Mouse (Mus musculus) frontal cortex, adult 2 months (tissue): ENCODE results near the gene 4931428F04Rik. TPM values are rescaled to one million over a fixed set of nuclear protein-coding genes. Genes with fewer than 3 reads are reported as not detected.

Experiments
- DNase-seq, 2 experiments: peaks; one replicate each; pipeline ENCODE4 v3.0.0; 2022; ENCODE audit warnings: low spot score in 1 of 2; ENCODE audit errors: extremely low spot score in 1 of 2
- polyA plus RNA-seq: library from polyadenylated mRNA; depleted of rRNA; stranded (reverse); fragments of >200 nt; gene quantifications from 2 replicates; pipeline ENCODE4 v1.2.3, GENCODE M21; 2012

4931428F04Rik gene
- polyA plus RNA-seq, 1 experiment, result 33.3 TPM

GRCm38 (mm10) chr8:105288958-105289732 lies 519 bp downstream of the 4931428F04Rik start:
- DNase-seq, result peak; percentile 90 to 95

DNA sequence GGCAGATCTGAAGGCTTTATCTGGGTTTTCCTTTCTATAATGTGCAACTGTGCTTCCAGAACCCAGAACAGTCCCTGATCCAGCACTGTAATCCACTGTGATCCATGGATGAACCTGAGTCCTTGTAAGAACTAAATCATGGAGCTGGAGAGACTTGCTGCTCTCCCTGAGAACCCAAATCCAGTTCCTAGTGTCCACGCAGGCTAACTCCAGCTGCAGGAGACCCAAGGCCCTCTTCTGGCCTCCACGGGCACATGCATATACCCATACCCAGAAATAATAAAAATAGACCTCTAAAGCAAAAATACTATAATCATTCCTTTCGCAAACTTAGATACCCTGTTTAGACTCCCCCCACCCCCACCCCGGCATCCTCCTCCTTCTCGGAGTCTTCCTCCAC lies 1.4 kb downstream of the 4931428F04Rik start:
- DNase-seq, result no peak

DNA sequence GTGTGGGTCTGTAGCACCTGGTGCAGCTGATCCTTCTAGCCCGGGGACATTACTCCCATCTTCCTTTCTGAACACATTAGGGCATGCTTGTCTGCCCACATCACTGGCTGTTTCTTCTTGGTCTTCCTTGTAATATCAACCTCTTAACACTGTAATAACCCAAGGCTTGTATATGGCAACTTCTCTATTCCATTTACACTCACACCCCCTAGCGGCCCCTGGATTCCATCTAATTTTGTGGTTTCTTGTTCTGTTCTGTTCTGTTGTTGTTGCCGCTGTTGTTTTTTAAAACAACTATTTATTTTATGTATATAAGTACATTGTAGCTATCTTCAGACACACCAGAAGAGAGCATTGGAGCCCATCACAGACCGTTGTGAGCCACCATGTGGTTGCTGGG lies 2.8 kb downstream of the 4931428F04Rik start:
- no peak for DNase-seq

DNA sequence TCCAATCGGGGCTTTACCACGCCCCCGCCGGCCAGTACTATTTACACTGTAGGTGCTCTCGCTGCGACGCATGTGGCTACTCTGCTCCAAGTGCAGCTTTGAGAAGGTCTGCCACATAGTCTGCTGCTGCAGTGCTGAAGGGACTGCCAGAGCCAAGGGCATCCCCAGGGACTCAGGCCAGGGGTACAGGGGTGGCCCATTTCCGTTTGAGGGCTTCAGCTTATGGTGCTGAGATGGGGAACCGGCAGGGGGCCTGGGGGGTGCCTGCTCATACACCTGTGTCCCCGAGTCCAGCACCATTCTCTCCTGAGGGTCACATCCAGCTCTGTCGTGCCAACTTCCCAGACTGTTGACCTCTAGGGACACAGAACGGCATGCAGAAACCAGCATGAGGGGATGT lies 4.2 kb downstream of the 4931428F04Rik start:
- no peak for DNase-seq

- no peak for DNase-seq
Measured at GRCm38 (mm10) chr8:105283074-105283473, 6.6 kb downstream of the 4931428F04Rik start.

GRCm38 (mm10) chr8:105282239-105282638 lies 7.4 kb downstream of the 4931428F04Rik start:
- DNase-seq, result no peak

DNA sequence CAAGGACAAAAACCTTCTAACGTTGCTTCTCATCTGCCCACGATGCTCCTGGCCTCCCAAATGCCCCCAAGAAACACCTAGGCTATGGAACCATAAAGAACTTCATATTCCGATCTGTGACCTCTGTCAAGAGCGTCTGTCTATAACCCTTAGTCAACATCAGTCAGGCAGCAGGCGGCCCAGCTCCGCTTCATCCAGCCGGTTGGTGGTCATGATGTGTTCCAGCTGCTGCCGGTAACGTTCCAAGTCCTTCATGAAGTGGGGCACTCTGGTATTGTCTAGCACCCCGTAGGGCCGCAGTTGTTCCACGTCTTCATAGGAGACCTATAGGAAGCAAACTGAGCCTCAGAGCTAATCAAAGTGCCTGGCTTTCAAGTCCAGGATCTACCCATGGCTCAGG lies 7.8 kb downstream of the 4931428F04Rik start:
- no peak for DNase-seq

GRCm38 (mm10) chr8:105280567-105280966 lies 9.1 kb downstream of the 4931428F04Rik start:
- no peak for DNase-seq

DNA sequence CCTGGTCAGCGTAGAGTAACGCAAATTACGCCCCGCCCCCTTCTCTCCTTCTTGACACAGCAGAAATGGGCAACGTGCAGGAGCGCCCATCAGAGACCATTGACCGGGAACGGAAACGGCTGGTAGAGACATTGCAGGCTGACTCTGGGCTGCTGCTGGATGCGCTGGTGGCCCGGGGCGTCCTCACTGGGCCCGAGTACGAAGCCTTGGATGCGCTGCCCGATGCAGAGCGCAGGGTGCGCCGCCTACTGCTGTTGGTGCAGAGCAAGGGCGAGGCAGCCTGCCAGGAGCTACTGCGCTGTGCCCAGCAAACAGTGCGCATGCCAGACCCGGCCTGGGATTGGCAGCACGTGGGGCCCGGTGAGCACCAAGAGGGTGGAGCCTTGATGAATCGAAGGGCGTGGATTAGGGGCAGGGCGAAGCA lies 10.7 kb downstream of the 4931428F04Rik start:
- DNase-seq, result peak; percentile 76 to 92

DNA sequence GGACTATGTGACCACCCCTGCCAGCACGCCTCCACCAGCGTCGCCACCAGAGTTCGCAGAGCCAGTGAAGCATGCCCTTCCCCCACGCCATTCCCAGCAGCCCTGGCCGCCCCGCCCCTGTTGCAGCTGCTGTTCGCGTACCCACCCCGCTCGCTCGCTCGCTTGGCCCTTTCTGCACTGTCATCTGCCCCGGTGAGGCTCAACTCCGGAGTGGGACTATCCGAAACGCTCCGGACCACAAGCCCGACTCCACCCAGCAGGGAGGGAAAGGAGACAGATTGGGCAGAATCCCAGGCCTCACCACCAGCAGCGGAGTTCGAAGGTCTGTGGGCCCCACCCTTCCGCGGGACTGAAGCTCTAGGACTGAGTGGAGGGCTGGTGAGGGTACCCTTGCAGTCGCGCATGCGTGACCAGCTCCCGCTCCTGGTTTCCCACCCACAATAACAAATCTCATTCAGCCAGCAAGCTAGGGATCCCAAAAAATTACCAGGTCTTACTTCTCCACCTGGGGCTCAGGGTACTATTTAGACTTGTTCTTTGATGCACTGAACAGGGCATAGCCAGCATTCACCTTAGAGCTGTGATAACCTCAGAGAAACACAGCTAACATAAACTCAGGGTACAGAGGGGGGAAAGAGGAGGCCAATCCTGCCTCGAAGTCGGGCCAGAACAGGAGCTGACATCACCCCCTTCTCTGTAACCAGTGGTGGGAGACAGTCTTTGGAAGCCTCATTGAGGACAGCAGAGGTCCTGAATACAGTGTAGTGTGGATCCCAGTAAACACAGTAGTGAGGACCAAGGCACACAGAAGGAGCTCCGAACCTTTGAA lies 13.2 kb downstream of the 4931428F04Rik start:
- DNase-seq, result no peak

GRCm38 (mm10) chr8:105275840-105276239 lies 13.8 kb downstream of the 4931428F04Rik start, which contains the start of gene Nol3:
Nol3 (plus strand) TSS chr8:105276140.
- DNase-seq, result no peak

DNA sequence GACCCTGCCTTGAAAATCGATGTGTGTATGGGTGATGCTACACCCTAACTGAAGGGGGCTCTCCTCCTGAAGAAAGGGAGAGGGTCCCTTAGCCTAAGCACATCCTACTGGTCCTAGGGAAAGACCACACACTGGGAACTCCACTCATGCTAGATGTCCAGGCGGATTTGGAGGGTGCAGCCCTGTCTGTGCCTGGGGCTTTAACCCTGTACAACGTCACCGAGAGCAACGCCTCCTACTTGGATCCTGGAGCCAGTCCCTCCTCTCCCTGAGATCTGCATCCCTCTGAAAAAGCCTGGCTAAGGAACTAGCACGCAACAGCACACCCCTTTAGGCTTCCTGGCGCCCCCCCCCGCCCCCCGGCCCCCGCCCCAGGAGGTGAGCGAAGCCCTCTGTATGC lies 14.3 kb downstream of the 4931428F04Rik start:
- DNase-seq, result no peak

DNA sequence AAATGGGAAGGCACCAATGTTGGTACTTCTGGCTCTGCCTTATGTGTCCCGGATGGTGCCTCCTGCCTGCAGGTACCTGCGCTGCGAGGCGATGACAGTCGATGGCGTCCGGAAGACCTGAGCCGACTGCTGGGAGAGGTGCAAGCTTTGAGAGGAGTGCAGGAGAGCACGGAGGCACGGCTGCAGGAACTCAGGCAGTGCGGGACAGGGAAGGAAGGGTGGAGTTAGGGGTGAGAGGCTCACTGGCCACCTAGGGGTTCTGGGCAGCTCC lies 18.8 kb downstream of the 4931428F04Rik start:
- no peak for DNase-seq

DNA sequence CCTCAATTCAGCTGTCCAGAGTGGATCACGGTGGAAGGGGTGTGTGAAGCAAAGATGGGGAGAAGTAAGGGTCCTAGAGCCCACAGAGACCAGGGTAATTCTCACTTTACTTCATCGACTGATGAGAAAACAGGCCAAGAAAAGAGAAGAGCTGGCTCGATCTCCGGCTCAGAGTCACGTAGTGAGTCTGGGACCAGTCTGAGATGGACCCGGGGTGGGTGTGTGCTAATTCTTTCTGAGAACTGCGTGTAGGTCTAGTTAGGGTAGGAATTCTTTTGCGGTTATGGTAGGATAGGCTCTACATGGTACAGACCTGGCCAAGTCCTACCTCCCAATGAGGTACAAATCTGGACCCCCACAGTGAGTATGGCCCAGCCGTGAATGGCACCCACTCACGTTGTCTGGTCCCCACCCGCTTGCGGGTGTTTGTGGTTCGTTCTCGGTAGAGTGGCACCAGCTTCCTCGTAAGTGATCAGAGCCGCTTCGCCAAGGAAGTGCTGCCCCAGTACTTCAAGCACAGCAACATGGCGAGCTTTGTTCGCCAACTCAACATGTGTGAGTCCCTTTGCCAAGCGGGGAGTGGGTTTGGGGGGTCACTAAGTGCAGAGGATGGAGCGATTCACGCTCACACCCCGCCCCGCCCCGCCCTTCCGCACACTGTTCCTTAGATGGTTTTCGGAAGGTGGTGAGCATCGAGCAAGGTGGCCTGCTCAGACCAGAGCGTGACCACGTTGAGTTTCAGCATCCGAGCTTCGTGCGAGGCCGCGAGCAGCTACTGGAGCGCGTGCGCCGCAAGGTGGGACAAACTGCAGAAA lies 19.4 kb downstream of the 4931428F04Rik start:
- DNase-seq, result no peak

GRCm38 (mm10) chr8:105269461-105269947 lies 20.2 kb downstream of the 4931428F04Rik start, which contains the start of gene Hsf4:
Hsf4 (plus strand) TSS chr8:105269801.
- DNase-seq, result no peak

GRCm38 (mm10) chr8:105269075-105269458 lies 20.6 kb downstream of the 4931428F04Rik start:
- no peak for DNase-seq

DNA sequence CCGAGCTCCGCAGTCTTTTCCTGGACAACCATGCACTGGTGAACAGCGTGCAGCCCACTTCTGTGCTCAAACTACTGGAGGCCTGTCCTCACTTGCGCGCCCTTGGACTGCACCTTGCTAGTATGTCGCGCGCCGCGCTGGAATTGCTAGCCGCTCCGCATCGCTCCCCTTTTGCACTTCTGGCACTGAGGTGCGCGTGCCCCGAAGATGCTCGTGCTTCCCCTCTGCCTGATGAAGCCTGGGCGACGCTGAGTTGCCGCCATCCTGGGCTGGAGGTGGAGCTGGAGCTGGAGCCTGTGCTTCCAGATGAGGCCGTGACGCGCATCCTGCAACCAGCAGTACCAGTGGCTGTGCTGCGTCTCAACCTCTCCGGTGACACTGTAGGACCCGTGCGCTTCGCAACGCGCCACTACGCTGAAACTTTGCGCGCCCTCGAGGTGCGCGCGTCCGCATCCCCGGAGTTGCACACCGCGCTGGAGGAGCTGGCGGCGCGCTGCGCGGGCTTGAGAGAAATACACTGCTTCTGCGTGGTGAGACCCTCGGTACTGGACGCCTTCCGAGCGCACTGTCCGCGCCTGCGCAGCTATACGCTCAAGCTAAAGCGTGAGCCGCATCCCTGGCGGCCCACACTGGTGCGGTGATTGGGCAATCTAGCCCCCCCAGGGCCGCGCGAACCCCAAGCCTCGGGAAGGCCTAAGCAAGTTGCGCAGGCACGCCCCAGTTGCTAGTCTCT lies 21.2 kb downstream of the 4931428F04Rik start:
- DNase-seq, result peak; percentile 79 to 86

GRCm38 (mm10) chr8:105266775-105267174 lies 22.9 kb downstream of the 4931428F04Rik start:
- no peak for DNase-seq

DNA sequence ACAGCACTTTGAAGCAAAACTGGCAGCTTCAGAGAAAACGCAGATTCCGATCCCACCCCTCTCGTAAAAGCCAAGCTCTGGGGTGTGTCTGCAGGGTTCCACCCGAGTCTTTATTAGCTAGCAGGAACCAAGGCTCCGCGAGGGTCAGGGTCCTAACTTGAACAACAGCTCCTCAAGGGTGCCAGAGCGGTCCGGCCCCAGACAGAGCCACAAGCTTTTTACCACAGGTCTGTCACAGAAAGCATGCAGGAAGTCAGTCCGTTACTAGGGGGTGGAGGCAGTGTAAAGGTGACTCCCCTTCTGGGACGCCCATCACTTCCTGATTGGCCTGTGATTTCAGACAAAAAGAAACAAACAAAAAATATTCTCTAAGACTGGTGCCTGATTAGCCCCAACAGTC lies 24.5 kb downstream of the 4931428F04Rik start:
- DNase-seq, result no peak
